Mouse (Mus musculus) forebrain, embryonic 13.5 days (tissue): ENCODE measurements around the gene Slc6a16. TPM values are rescaled to one million over a fixed set of nuclear protein-coding genes. Genes with fewer than 3 reads are reported as not detected.
"Not testable (repeated sequence)": the region's sequence is repeated elsewhere in the genome, so short reads cannot be mapped to it uniquely, and the experiment has no call there.

Experiments
- ATAC-seq: fragments of 200-750 bp; cut with Nextera tagmentation; 2 replicates; pipeline ENCODE4 v1.8.0; 2017
- H3K27ac ChIP-seq: fragments of 300-500 bp; sonication (generic); 2 replicates; pipeline ENCODE4 v1.5.1; 2015; ENCODE audit warnings: inconsistent platforms, mild to moderate bottlenecking, moderate library complexity
- H3K27me3 ChIP-seq: fragments of 300-500 bp; sonication (generic); 2 replicates; pipeline ENCODE4 v1.6.1; 2015; ENCODE audit warnings: mild to moderate bottlenecking, inconsistent platforms
- H3K36me3 ChIP-seq: fragments of 300-500 bp; sonication (generic); 2 replicates; pipeline ENCODE4 v1.6.1; 2015; ENCODE audit warnings: mild to moderate bottlenecking, inconsistent platforms; ENCODE audit not compliant: poor library complexity, severe bottlenecking
- H3K4me1 ChIP-seq: fragments of 300-500 bp; sonication (generic); 2 replicates; pipeline ENCODE4 v1.6.1; 2015; ENCODE audit warnings: inconsistent platforms
- H3K4me2 ChIP-seq: fragments of 300-500 bp; sonication (generic); 2 replicates; pipeline ENCODE4 v1.6.1; 2015; ENCODE audit warnings: inconsistent platforms, mild to moderate bottlenecking, moderate library complexity
- H3K4me3 ChIP-seq: fragments of 300-500 bp; sonication (generic); 2 replicates; pipeline ENCODE4 v1.5.1; 2015; ENCODE audit warnings: mild to moderate bottlenecking, inconsistent platforms
- H3K9ac ChIP-seq: fragments of 300-500 bp; sonication (generic); 2 replicates; pipeline ENCODE4 v1.6.1; 2015; ENCODE audit warnings: mild to moderate bottlenecking, inconsistent platforms
- H3K9me3 ChIP-seq: fragments of 300-500 bp; sonication (generic); replicated peaks from 2 replicates; pipeline ENCODE4 v1.6.1; 2016; ENCODE audit warnings: inconsistent platforms
- WGBS: fragments of 180-500 bp; shearing (Covaris S2); methylation state at CpG from one replicate; pipeline ENCODE4 v1.1.7; 2015; 5-methylcytosine and 5-hydroxymethylcytosine counted together
- polyA plus RNA-seq: library from polyadenylated mRNA; unstranded; fragments of >200 nt; fragmentation: Nextera tagmentation; extraction: Ambion mirVana; gene quantifications from 2 replicates; pipeline ENCODE4 v1.2.1, GENCODE M21; 2015

Slc6a16 gene
- polyA plus RNA-seq, 1 experiment from 2014 or later = 0.23 TPM

DNA sequence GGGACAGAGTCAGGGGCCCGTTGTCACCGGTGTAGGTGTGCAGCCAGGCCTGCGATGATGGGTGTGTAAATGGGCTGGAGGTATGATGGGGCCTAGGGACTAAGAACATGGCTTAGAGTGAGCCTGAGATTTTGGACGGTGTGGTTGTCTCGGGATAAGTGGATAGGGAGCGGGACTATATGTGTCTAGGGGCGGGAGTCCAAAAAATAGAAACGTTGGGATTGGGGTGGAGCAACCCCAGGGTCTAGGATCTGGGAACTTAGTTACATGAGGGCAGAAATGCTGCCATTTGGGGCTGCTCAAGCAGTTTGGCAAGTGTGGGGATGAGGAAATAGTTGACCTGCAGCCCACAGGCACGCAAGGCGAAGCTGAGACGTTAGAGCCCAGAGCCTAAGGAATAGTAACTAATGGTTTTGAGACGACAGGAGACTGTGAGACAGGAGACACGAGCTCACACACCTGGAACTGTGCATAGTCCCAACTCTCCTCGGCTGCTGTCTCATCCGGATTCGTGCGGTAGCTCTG, 5.2 kb upstream of the Slc6a16 start:
- peak overlapping the region; percentile 13 for H3K4me3 ChIP-seq
- peaks cover 40% of the 10 kb centered on the region for H3K27me3 ChIP-seq
- WGBS = 31% methylated on average over 17 of the region's 17 CpGs

DNA sequence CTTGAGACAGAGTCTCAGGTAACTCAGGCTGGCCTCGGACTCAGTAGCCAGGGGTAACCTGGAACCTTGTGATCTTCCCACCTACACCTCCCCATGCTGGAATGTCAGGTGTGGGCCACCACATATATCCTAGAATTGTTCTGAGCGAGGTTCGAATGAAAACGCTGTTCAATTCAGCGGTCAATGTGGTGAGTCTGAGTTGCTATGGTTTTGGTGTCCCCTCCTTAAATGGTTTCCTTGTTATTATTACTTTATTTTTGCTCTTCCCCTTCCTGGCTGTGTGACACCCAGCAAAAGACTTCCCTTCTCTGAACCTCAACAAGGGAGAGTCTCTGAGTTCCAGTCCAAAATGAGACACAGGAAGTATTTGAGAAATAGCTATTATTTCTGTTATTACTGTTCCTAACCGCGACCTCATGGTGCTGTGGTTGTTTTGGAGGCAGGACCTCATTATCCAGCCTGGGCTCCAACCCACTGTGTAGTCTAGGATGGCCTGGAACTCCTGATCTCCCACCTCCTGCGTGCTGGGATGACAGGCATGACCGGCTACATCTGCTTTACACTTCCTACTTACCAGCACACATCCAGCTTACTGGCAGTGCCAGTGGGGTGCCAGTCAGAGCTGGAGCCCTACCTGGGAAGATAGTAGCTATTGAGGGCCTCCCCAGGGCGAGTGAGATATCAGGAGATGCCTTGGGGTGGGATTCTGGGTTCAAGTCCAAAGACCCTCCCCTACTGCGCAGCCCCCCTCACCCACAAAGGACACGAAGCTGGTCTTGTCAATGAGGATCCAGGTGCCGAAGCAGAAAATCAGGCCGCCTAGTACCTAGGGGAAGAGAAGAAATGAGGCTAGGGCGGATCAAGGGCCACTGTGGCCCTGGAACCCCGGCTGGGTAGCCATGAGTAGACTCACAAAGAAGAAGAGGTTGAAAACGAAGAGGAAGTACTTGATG, 2.9 kb upstream of the Slc6a16 start:
- H3K9ac ChIP-seq = no peak overlapping the region
- 73% methylated on average over 17 of the region's 17 CpGs for WGBS
- no peaks in the 10 kb centered on the region for H3K9me3 ChIP-seq
- H3K4me2 ChIP-seq = no peak overlapping the region
- peaks cover under 1% of the 10 kb centered on the region for H3K36me3 ChIP-seq
- peaks cover 55% of the 10 kb centered on the region for H3K27me3 ChIP-seq
- ATAC-seq = no peak
- H3K27ac ChIP-seq = no peak overlapping the region
- no peak overlapping the region for H3K4me3 ChIP-seq
- peaks cover 36% of the 10 kb centered on the region for H3K4me1 ChIP-seq

More for the DNA sequence above, 5.2 kb upstream of the Slc6a16 start:
- peak overlapping the region; percentile 27; the same call in 1 of the 2 replicates for H3K9ac ChIP-seq
- H3K9me3 ChIP-seq = no peaks in the 10 kb centered on the region
- peaks cover 38% of the 10 kb centered on the region for H3K4me1 ChIP-seq
- H3K27ac ChIP-seq = peak overlapping the region; percentile 68; the same call in 1 of the 2 replicates
- peaks cover 23% of the 10 kb centered on the region for H3K36me3 ChIP-seq
- H3K4me2 ChIP-seq = peak overlapping the region; percentile 49
- 0 out of 2 replicates have a peak, but pooled peaks have one; percentile 26 for ATAC-seq

DNA sequence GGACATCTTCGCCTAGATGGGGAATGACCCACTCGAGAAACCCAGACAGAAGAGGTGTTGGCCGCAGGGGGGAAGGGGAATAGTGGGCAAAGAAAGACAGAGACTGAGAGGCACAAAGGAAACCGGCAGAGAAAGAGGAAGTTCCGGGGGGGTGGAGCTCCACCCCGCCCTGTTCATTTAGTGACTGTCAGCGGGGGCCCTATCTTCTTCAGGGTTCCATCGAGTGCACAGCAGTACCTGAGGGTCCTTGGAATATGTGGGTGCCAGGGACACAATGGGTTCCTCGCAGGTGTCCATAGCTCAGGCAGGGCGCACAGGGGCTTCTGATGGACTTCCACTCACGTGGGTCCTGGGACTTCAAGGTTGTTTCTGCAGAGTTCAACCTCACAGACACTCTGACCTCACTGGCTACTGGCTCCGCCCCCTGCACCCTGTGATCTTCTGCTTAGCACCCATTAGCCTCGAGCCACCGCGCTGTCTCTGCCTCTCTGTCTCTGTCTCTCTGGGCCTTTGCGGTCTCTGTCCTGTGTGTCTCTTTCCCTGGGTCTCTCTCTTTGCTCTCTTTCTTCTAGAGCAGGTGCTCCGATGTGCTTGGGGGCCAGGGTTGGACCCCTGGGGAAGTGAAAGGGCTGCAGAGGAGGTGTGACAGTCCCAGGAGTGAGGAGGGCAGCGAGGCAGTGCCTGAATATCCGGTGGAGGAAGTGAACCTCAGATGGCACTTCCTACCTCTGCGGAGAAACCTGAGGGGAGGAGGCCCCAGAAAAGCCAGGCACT, 2.0 kb upstream of the Slc6a16 start, which contains the start of gene Cd37:
Gene Cd37 (minus strand): TSS at position 393 of the 774 bp plus-strand sequence.
- Histone ChIP-seq H3K36me3 (no peaks in the 10 kb centered on the region), H3K9ac (no peak within 1 kb of the TSS), H3K9me3 (no peaks in the 10 kb centered on the region), H3K27me3 (peaks cover 56% of the 10 kb centered on the region), H3K27ac (no peak within 1 kb of the TSS), H3K4me2 (no peak within 1 kb of the TSS), H3K4me1 (peaks cover 27% of the 10 kb centered on the region), H3K4me3 (no peak within 1 kb of the TSS)
- WGBS = 43% methylated on average over 20 of the region's 20 CpGs
- ATAC-seq = no peak

DNA sequence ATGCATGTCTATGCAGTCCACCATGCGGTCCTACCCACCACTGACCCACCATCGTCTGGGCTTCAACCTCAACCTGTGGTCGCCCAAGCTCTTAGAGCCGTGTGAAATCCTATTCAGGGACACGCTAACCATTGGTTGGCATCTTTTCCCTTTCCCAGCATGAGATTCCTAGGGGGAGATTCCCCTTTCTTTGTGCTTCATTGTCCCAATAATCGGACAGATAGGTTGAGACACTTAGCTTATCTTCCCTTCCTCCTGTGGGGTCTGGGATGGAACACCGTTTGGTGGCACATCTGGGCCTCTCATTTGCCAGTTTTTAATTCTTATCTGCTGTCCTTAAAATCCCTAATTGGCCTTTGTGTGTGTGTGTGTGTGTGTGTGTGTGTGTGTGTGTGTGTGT, 776 bp upstream of the Slc6a16 start:
- no peak overlapping the region for H3K4me3 ChIP-seq
- H3K27ac ChIP-seq = no peak overlapping the region
- H3K4me2 ChIP-seq = peak overlapping the region; percentile 67; the same call in 1 of the 2 replicates
- H3K9ac ChIP-seq = no peak overlapping the region
- H3K4me1 ChIP-seq = peaks cover 15% of the 10 kb centered on the region
- WGBS = 69% methylated on average over 7 of the region's 7 CpGs
- H3K36me3 ChIP-seq = no peaks in the 10 kb centered on the region
- no peaks in the 10 kb centered on the region for H3K9me3 ChIP-seq
- H3K27me3 ChIP-seq = peaks cover 56% of the 10 kb centered on the region
- no peak for ATAC-seq

DNA sequence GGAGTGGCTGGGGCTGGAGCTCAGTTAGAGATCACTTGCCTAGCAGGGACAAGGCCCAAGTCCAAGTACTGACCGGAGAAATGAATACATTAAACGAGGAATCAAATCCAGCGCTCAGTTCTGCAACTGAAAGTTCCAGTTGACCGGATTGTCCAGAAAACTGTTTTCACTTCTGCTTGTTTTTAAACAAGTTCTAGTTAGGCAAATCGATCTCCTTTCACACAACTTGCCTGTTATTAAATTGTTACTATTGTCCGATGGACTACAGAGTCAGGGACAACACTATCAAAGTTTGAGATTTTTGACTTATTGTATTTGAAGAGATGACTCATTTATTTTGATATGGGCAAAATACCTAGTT, 484 bp downstream of the Slc6a16 start:
- H3K4me1 ChIP-seq = peaks cover 8% of the 10 kb centered on the region
- H3K36me3 ChIP-seq = no peaks in the 10 kb centered on the region
- peaks cover 51% of the 10 kb centered on the region for H3K27me3 ChIP-seq
- ATAC-seq = no peak
- no peak overlapping the region for H3K27ac ChIP-seq
- peak overlapping the region; percentile 37; the same call in 1 of the 2 replicates for H3K4me3 ChIP-seq
- H3K9ac ChIP-seq = 0 out of 2 replicates have a peak overlapping the region, but pooled peaks have one; percentile 55
- no peaks in the 10 kb centered on the region for H3K9me3 ChIP-seq
- H3K4me2 ChIP-seq = peak overlapping the region; percentile 67
- WGBS = 71% methylated on average over 6 of the region's 6 CpGs

DNA sequence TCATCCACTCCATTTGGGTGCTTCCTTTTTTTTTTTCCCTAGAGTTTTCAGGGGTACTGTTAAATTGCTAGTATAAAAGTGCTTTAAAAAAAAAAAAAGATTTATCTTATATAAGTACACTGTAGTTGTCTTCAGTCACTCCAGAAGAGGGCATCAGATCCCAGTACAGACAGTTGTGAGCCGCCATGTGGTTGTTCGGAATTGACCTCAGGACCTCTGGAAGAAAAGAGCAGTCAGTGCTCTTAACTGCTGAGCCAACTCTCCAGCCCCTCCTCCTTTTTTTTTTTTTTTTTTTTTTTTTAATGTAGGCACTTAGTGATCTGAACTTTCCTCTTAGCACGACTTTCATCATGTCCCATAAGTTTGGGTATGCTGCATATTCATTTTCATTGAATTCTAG, 6.8 kb downstream of the Slc6a16 start:
- no peak overlapping the region for H3K4me3 ChIP-seq
- no peaks in the 10 kb centered on the region for H3K4me1 ChIP-seq
- no peak overlapping the region for H3K9ac ChIP-seq
- H3K27ac ChIP-seq = no peak overlapping the region
- WGBS = 34% methylated on average over 3 of the region's 3 CpGs
- H3K9me3 ChIP-seq = no peaks in the 10 kb centered on the region
- ATAC-seq = no peak
- 0 out of 2 replicates have a peak, but pooled peaks cover 2% of the 10 kb centered on the region for H3K27me3 ChIP-seq
- H3K4me2 ChIP-seq = no peak overlapping the region
- no peaks in the 10 kb centered on the region for H3K36me3 ChIP-seq

DNA sequence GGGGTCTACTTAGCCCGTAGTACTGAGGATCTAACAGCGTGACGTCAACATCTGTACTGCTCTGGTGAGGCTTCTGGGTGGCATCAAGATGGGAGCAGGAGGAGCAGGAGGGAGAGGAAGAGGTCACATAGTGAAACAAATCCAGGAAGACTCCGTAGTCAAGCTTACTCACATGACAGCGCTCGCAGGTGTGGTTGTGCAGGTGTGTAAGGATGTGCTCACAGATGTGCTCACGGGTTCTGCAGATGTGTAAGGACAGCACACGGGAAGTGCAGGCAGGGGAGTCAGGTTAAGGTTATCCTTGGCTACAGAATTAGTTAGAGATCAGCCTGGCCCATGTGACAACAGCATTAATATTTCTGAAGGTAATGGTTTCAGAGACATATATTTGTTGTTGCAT, 12.9 kb downstream of the Slc6a16 start:
- Histone ChIP-seq H3K36me3 (no peaks in the 10 kb centered on the region), H3K4me1 (no peaks in the 10 kb centered on the region), H3K27me3 (no peaks in the 10 kb centered on the region), H3K4me2 (no peak overlapping the region), H3K4me3 (no peak overlapping the region), H3K27ac (no peak overlapping the region), H3K9ac (no peak overlapping the region), H3K9me3 (no peaks in the 10 kb centered on the region)
- 90% methylated on average over 8 of the region's 8 CpGs for WGBS
- ATAC-seq = no peak

DNA sequence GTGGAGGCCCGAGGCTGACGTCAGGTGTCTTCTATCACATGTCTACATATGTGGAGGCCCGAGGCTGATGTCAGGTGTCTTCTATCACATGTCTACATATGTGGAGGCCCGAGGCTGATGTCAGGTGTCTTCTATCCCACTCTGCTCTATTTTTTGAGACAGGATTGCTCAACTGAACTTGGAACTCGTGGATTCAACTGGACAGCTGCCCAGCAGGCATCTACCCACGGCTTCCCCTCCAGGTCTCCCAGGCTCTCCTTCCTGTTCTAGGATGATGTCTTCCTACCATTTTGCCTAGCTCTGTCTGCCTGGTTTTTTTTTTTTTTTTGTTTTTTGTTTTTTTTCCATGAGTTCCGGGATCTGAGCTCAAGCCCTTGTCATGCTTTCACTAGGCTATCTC, 14.9 kb downstream of the Slc6a16 start:
- WGBS = 84% methylated on average over 6 of the region's 7 CpGs
- H3K27me3 ChIP-seq, H3K36me3 ChIP-seq, H3K9ac ChIP-seq, ATAC-seq, H3K4me1 ChIP-seq, H3K9me3 ChIP-seq, H3K27ac ChIP-seq, H3K4me2 ChIP-seq, H3K4me3 ChIP-seq: not testable (repeated sequence)

DNA sequence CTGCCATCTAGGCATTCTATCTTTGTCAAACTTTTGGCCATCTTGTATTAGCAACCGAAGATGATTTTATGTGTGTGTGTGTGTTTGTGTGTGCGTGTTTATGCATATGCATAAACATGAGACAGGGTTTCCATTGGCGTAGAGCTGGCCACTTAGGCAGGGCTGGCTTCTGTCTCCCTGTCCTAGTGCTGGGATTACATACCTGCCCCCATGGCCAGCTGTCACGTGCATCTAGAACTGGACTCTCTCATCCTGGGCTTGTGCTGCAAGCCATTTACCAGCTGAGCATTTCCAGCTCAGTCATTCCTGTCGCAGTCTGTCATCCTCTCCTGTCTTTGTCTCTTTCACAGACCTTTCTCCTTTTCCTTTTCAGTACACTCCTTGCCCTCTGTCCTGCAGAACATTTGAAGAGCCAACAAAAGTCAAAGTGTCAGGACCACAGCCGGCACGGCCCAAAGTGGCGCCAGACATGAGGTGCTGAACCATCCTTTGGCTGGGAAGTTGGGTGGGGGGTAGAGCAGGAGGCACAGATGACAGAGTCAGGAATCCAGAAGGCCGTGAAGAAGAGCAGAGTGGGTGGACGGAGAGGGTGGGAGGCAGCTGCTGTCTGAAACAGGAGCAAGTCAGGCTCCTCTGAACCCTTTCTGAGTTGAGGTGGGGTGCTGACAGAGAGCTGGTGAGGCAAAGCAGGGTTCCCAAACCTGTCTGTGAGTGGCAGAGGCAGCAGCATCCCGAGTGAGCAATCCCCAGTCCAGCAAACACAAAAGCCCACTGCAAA, 16.4 kb downstream of the Slc6a16 start:
- Histone ChIP-seq H3K4me1 (peaks cover 5% of the 10 kb centered on the region; the same call in 1 of the 2 replicates), H3K36me3 (no peaks in the 10 kb centered on the region), H3K9me3 (no peaks in the 10 kb centered on the region), H3K9ac (no peak overlapping the region), H3K4me2 (no peak overlapping the region), H3K27ac (no peak overlapping the region), H3K27me3 (peaks cover 5% of the 10 kb centered on the region; the same call in 1 of the 2 replicates), H3K4me3 (no peak overlapping the region)
- WGBS = 69% methylated on average over 11 of the region's 11 CpGs
- ATAC-seq = no peak

DNA sequence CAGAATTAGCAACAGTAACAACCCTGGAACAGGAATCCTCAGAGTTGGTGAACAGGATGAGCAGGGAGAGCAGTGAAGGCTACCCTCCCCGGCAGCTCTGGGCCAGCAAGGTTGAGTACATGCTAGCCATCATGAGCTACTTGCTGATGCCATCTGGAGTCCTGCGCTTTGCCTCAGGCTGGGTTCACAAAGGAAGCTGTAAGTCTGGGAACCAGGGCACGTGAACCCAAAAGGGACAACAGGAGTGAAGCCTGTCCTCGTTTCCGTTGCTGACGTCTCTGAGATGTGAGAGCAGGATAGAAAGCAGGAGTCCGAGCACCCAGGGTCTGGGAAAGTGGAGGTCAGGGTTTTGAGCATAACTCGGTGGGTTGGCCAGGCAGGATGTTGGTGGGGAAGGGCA, 18.4 kb downstream of the Slc6a16 start:
- Histone ChIP-seq H3K4me3 (no peak overlapping the region), H3K4me1 (peaks cover 12% of the 10 kb centered on the region; the same call in 1 of the 2 replicates), H3K4me2 (no peak overlapping the region), H3K36me3 (no peaks in the 10 kb centered on the region), H3K27me3 (peaks cover 5% of the 10 kb centered on the region; the same call in 1 of the 2 replicates), H3K9me3 (no peaks in the 10 kb centered on the region), H3K9ac (no peak overlapping the region), H3K27ac (no peak overlapping the region)
- WGBS = 86% methylated on average over 8 of the region's 8 CpGs
- ATAC-seq = no peak

DNA sequence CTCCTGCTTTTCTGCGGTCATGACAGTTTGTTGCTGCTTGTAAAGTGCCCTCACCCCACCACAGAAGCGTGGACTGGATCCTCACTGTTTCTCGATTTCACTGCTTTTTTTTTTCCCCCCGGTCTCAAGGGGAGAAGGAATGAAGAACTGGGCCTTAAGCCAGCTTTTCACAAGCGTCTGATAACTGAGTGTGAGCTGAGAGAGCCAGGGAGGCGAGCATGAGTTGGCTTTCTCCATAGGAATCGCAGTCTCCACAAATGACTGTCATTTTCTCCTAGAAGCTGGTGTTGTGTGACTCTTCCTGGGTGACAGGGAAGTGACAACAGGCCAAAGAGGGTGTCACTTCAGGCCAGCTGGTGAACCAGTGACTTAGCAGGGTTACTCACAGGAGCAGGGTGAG, 21.4 kb downstream of the Slc6a16 start:
- Histone ChIP-seq H3K27me3 (peaks cover 5% of the 10 kb centered on the region; the same call in 1 of the 2 replicates), H3K27ac (no peak overlapping the region), H3K4me2 (no peak overlapping the region), H3K4me3 (no peak overlapping the region), H3K9me3 (no peaks in the 10 kb centered on the region), H3K36me3 (no peaks in the 10 kb centered on the region), H3K4me1 (peaks cover 12% of the 10 kb centered on the region; the same call in 1 of the 2 replicates), H3K9ac (0 out of 2 replicates have a peak overlapping the region, but pooled peaks have one; percentile 21)
- no peak for ATAC-seq
- 58% methylated on average over 7 of the region's 7 CpGs for WGBS
